Mouse (Mus musculus): ENCODE data around the gene Alg13. TPM values are rescaled to one million over a fixed set of nuclear protein-coding genes. Genes with fewer than 3 reads are reported as not detected.
A peak's percentile ranks its signal among the peaks of the same experiment; 100 is the strongest.

The Alg13 gene
- polyA plus RNA-seq, 1 experiment, result 22.1 TPM

DNA sequence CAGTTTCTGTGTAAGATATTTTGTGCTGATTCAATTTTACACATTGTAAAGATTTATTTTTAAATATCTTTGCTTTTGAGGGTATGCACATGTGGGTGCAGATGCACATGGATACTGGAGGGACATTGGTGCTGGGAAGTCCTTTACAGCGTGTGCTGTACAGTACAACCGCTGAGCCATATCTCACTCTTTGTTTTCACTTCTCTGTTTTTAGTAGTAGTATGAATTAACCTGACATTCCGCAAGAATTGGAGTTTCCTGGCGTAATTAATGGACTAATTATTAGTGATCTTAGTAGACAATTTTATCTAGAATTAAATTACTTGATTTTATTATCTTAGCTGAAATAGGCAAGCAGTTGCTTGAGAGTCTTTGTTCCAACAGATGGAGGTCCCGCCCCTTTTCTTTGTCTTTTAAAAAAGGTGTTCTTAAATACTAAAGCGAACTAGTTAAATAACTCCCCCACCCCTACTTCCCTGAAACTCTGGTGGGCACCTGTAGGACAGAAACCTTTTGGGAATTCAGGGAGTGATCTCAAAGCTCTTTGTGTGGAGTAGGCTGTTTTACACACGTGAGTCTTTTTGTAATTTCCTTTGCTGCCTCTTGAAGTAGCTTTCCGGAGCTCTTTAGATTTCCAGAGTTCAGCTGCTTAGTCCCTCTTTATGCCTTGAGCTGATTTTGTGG lies 17.9 kb downstream of the Alg13 start:
- no peak overlapping the region for H3K27ac ChIP-seq (ENCODE audit: insufficient read depth, low read length)
- no peaks in the 10 kb centered on the region for H3K4me1 ChIP-seq (ENCODE audit: control insufficient read depth, insufficient read depth, low read length)
- no peak for TF ChIP-seq POLR2A (IDR thresholded peaks at IDR 0.05; ENCODE audit: low read depth, low read length)
- TF ChIP-seq CTCF (IDR thresholded peaks at IDR 0.05; ENCODE audit: borderline replicate concordance, insufficient read depth, low read length), result no peak
- no peak overlapping the region for H3K4me3 ChIP-seq (ENCODE audit: insufficient read depth, low read length)

DNA sequence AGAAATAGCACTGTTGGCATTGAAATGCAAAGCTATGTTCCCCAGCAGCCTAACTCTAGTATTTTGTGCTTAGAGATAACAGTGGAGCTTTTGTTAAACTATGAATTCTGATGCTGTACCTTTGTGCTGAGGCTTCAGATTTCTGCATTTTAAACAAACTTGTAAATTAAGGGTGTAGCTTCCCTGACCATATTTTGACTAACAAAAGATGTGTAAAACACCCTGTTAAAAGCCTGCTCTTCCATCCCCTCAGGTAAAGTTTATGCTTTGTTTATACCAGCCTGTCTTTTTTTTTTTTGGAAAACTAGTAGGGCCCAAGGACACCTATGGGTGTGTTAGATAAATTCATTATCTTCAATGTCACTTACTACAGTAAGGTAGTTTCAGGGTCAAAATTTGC lies 20.3 kb downstream of the Alg13 start:
- TF ChIP-seq POLR2A (IDR thresholded peaks at IDR 0.05; ENCODE audit: low read depth, low read length) (no peak), CTCF (IDR thresholded peaks at IDR 0.05; ENCODE audit: borderline replicate concordance, insufficient read depth, low read length) (no peak)
- Histone ChIP-seq H3K27ac (ENCODE audit: insufficient read depth, low read length) (no peak overlapping the region), H3K4me3 (ENCODE audit: insufficient read depth, low read length) (no peak overlapping the region), H3K4me1 (ENCODE audit: control insufficient read depth, insufficient read depth, low read length) (no peaks in the 10 kb centered on the region)

DNA sequence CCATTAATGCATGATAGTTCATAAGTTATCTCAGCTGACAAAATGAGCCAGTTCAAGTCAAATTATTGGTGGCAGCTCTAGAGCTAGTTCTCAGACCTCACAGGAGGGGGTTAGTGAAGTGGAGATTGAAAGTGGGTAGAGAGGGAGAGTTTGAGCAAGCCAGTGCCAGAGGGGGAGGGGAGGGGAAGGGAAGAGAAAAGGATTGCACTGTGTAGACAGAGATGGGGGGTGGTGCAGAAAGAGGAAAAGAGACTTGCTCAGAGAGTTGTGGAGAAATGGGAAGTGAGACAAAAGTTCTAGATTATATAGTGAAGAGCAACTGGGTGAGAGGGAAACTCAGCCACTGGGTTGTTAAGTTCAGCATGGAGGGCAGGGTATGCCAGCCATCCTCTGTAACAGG lies 20.8 kb downstream of the Alg13 start:
- Histone ChIP-seq H3K4me3 (ENCODE audit: insufficient read depth, low read length) (no peak overlapping the region), H3K4me1 (ENCODE audit: control insufficient read depth, insufficient read depth, low read length) (no peaks in the 10 kb centered on the region), H3K27ac (ENCODE audit: insufficient read depth, low read length) (no peak overlapping the region)
- TF ChIP-seq POLR2A (IDR thresholded peaks at IDR 0.05; ENCODE audit: low read depth, low read length) (no peak), CTCF (IDR thresholded peaks at IDR 0.05; ENCODE audit: borderline replicate concordance, insufficient read depth, low read length) (no peak)

DNA sequence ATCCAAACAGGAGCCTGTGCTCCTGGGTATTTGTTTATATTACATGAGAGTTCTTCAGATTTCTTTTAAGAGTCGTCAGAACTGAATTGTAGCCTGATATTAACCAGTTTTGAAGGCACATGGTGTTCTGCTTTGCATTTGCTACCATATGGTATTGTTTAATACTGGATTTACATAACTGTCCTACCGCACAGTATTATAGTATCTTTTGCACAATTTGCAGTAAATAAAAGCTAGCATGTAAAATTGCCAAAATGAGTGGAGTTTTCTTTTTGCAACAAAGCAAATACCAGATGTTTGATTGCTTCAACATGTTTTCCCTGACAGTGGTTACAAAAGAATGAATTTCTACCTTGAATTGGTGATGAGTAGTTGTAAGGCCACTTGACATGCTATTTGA lies 56.6 kb downstream of the Alg13 start:
- TF ChIP-seq CTCF (IDR thresholded peaks at IDR 0.05; ENCODE audit: borderline replicate concordance, insufficient read depth, low read length), result no peak
- no peak for TF ChIP-seq POLR2A (IDR thresholded peaks at IDR 0.05; ENCODE audit: low read depth, low read length)
- Histone ChIP-seq H3K27ac (ENCODE audit: insufficient read depth, low read length) (no peak overlapping the region), H3K4me3 (ENCODE audit: insufficient read depth, low read length) (no peak overlapping the region), H3K4me1 (ENCODE audit: control insufficient read depth, insufficient read depth, low read length) (no peaks in the 10 kb centered on the region)

DNA sequence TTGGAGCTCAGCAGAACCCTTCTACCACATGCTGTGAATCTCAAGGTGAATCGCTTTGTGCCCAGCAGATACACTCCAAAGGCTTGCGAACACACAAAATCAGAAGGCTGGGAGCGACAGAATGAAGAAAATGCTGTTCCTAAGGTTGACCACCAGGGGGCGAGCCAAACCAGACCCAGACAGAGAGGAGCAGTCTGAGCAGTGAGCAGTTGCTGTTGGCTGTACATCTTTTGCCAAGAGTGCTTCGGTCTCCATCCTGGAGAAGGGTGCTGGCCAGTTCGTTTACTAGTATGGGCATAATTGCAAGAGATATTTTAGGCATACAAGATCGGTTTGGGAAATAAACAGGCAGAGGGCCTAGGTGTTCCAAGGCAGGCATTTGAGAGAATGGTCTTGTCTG lies 85.9 kb downstream of the Alg13 start:
- H3K4me1 ChIP-seq (ENCODE audit: control insufficient read depth, insufficient read depth, low read length), result no peaks in the 10 kb centered on the region
- TF ChIP-seq POLR2A (IDR thresholded peaks at IDR 0.05; ENCODE audit: low read depth, low read length), result no peak
- TF ChIP-seq CTCF (IDR thresholded peaks at IDR 0.05; ENCODE audit: borderline replicate concordance, insufficient read depth, low read length), result peak; percentile 69
- H3K27ac ChIP-seq (ENCODE audit: insufficient read depth, low read length), result no peak overlapping the region
- no peak overlapping the region for H3K4me3 ChIP-seq (ENCODE audit: insufficient read depth, low read length)

DNA sequence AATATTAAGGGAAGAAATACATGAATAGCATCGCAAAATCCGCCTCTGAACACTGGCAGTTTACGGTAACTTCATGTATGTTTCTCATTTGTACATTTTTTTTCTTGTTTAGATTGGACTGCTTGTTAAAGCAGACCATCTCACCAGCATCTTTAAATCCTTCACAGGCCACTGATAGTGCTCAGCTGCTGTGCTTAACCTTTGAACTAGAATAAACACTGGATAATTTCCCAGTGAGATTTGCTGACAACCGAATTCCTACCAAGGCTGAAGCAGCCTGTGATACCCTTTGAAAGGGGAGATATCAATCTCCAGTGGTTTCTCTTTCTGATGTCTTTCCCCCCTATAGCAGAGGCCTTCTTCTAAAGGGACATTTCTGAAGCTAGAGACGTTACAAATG lies 90.4 kb downstream of the Alg13 start:
- Histone ChIP-seq H3K4me3 (ENCODE audit: insufficient read depth, low read length) (no peak overlapping the region), H3K4me1 (ENCODE audit: control insufficient read depth, insufficient read depth, low read length) (no peaks in the 10 kb centered on the region), H3K27ac (ENCODE audit: insufficient read depth, low read length) (no peak overlapping the region)
- no peak for TF ChIP-seq POLR2A (IDR thresholded peaks at IDR 0.05; ENCODE audit: low read depth, low read length)
- TF ChIP-seq CTCF (IDR thresholded peaks at IDR 0.05; ENCODE audit: borderline replicate concordance, insufficient read depth, low read length), result no peak

DNA sequence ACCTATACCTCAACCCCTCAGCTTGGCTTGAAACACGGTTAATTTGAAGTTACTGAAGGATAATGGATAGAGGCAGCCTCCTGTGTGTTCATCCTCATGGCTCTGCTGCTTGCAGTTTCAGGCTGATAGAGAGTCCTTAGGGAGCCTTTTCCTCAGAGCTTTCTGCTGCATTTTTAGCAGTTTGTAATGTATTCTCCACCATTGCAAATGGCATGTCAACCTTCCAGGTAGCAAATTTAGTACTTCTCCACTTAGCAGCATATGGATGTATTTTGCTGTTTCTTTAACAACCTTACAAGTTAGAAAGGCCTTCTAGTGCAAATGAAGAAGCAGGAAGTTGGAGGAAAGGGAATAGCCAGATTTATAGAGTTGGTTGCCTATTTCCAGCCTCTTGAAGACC lies 102.7 kb downstream of the Alg13 start:
- H3K27ac ChIP-seq (ENCODE audit: insufficient read depth, low read length), result no peak overlapping the region
- TF ChIP-seq POLR2A (IDR thresholded peaks at IDR 0.05; ENCODE audit: low read depth, low read length) (no peak), CTCF (IDR thresholded peaks at IDR 0.05; ENCODE audit: borderline replicate concordance, insufficient read depth, low read length) (no peak)
- no peak overlapping the region for H3K4me3 ChIP-seq (ENCODE audit: insufficient read depth, low read length)
- no peaks in the 10 kb centered on the region for H3K4me1 ChIP-seq (ENCODE audit: control insufficient read depth, insufficient read depth, low read length)

DNA sequence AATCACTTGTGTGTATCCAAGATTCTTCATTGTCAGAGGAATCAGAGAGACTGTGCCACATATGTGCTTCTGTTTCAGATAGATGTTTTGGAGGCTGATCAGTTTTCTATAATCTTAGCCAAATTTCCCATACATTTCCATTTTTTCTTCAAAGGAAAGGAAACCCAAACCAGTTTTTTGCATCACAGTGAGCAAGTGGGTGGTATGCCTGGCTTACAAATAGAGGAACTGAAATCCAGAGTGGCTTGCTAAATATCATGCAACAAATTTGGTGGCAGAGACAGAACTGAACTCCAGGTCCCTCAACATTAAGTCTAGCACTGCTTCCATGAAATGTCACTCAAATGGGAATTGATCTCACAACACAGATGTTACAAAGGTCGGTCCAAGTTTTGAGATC lies 103.5 kb downstream of the Alg13 start:
- Histone ChIP-seq H3K4me1 (ENCODE audit: control insufficient read depth, insufficient read depth, low read length) (no peaks in the 10 kb centered on the region), H3K4me3 (ENCODE audit: insufficient read depth, low read length) (no peak overlapping the region), H3K27ac (ENCODE audit: insufficient read depth, low read length) (no peak overlapping the region)
- TF ChIP-seq POLR2A (IDR thresholded peaks at IDR 0.05; ENCODE audit: low read depth, low read length) (no peak), CTCF (IDR thresholded peaks at IDR 0.05; ENCODE audit: borderline replicate concordance, insufficient read depth, low read length) (no peak)

DNA sequence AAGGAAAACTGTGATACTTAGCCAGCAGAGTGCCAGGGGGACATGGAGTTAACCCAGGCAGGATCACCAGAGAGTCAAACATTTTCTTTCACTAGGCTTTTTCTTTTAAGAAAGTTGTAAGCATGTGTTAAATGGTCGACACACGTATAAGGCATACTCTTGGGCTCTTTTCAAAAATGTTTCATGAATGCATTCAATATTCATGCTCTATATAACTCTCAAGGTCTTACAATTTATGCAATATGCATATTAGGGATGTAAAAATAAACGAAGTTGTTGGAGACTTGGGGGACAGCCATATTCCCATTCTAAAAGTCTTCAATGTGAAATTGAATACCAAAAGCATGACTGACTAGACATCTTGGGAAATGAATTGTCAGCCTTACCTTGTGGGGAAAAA lies 106.2 kb downstream of the Alg13 start:
- no peaks in the 10 kb centered on the region for H3K4me1 ChIP-seq (ENCODE audit: control insufficient read depth, insufficient read depth, low read length)
- TF ChIP-seq CTCF (IDR thresholded peaks at IDR 0.05; ENCODE audit: borderline replicate concordance, insufficient read depth, low read length) (no peak), POLR2A (IDR thresholded peaks at IDR 0.05; ENCODE audit: low read depth, low read length) (no peak)
- H3K4me3 ChIP-seq (ENCODE audit: insufficient read depth, low read length), result no peak overlapping the region
- H3K27ac ChIP-seq (ENCODE audit: insufficient read depth, low read length), result no peak overlapping the region

Other genes starting within 250 kb of the Alg13 start
- gene A730046J19Rik, start 164.1 kb upstream of the Alg13 start, polyA plus RNA-seq (2011; ENCODE audit: insufficient read length, low read depth, missing spikeins), result not detected in 2 replicates
- not detected in 2 replicates for gene Trpc5os, start 138.8 kb downstream of the Alg13 start, polyA plus RNA-seq (2011; ENCODE audit: insufficient read length, low read depth, missing spikeins)

Measured in embryonic fibroblast, embryonic 13.5 days (primary cell).